Mouse (Mus musculus): Measurements from ENCODE around the gene P2ry10. TPM values are rescaled to one million over a fixed set of nuclear protein-coding genes. Genes with fewer than 3 reads are reported as not detected.
"Not testable (repeated sequence)": the region's sequence is repeated elsewhere in the genome, so short reads cannot be mapped to it uniquely, and the experiment has no call there.

Gene P2ry10
- polyA plus RNA-seq (2015; fragmentation: Nextera tagmentation; extraction: Ambion mirVana): 0.38 and 0.68 TPM in 2 replicates

DNA sequence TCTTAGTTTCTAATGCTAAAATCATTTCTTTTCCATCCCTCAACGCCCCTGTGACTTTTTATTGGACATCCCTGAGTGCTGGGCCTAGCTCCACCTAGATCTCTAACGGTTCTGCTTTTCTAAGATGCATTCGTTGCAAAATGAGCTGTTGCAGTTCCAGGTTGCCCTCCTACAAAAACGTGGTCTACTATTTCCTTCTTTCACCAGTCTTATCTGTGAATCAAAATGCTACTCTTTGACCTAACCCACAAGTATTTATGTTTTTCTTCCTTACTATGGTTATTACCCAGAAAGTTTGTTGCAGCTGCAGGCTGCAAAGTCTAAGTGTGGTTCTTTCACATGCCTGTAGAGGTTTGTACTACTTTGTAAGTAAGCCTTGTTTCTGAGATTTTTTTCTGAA, at the start of gene P2ry10:
P2ry10 (plus strand) TSS at position 316 of the 400 bp plus-strand sequence.
- Histone ChIP-seq H3K4me1 (replicated peaks; ENCODE audit: control insufficient read depth, insufficient read depth, low read length) (no peaks in the 10 kb centered on the region), H3K4me3 (ENCODE audit: low read length) (no peak within 1 kb of the TSS), H3K27ac (ENCODE audit: low read length) (no peak within 1 kb of the TSS), H3K36me3 (ENCODE audit: control insufficient read depth, insufficient read depth, low read length) (no peaks in the 10 kb centered on the region), H3K27me3 (ENCODE audit: control insufficient read depth, insufficient read depth, low read depth, low read length) (no peaks in the 10 kb centered on the region), H3K9me3 (ENCODE audit: control insufficient read depth, low read length) (no peaks in the 10 kb centered on the region), H3K9ac (ENCODE audit: low read length) (no peak within 1 kb of the TSS), H3K4me2 (ENCODE audit: low read depth, low read length) (no peak within 1 kb of the TSS)
- WGBS: 47% methylated on average over 4 of the region's 4 CpGs
- ATAC-seq (ENCODE audit: low read depth): no peak

DNA sequence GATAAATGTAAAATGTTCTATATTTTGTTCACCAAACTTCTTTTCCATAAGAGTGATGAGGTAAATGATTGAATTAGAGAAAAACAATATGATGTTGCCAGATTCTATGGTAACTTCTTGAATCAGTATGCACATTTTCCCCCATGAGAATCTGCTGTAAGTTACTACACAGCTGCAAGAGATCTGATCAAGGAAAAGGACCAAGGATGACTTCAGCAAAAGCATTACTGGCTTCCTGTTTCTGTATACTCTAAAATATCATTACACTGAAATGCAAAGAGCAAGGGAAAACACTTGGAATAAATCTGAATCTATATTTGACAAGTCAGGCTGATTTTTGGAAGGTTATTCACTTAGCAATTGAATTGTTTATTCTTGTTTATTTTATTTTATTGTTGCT, 49.1 kb upstream of the P2ry10 start:
- Histone ChIP-seq H3K27me3 (ENCODE audit: control insufficient read depth, insufficient read depth, low read depth, low read length) (no peaks in the 10 kb centered on the region), H3K9ac (ENCODE audit: low read length) (no peak overlapping the region), H3K9me3 (ENCODE audit: control insufficient read depth, low read length) (no peaks in the 10 kb centered on the region), H3K4me1 (replicated peaks; ENCODE audit: control insufficient read depth, insufficient read depth, low read length) (no peaks in the 10 kb centered on the region), H3K36me3 (ENCODE audit: control insufficient read depth, insufficient read depth, low read length) (no peaks in the 10 kb centered on the region), H3K4me3 (ENCODE audit: low read length) (no peak overlapping the region), H3K4me2 (ENCODE audit: low read depth, low read length) (no peak overlapping the region), H3K27ac (ENCODE audit: low read length) (no peak overlapping the region)
- ATAC-seq (ENCODE audit: low read depth): no peak

DNA sequence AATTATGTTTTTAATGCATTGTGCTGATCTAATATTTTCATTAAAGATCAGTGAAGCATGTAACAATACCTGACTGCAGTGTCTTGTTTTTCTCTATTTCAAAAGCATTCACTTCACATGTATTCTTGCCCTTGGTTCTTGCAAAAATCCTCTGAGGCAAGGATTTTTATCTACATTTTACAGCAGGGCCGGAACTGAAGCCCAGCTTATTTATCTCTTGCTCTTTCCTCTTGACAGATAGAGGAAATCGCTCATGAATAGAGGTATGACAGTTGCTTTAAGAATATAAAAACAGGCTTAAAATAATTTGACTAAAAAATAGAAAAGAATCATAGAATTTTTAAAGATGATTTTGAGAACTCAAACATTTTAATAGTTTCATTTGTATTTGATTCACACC, 48.7 kb upstream of the P2ry10 start:
- Histone ChIP-seq H3K9me3 (ENCODE audit: control insufficient read depth, low read length) (no peaks in the 10 kb centered on the region), H3K4me3 (ENCODE audit: low read length) (no peak overlapping the region), H3K9ac (ENCODE audit: low read length) (no peak overlapping the region), H3K4me2 (ENCODE audit: low read depth, low read length) (no peak overlapping the region), H3K27ac (ENCODE audit: low read length) (no peak overlapping the region), H3K27me3 (ENCODE audit: control insufficient read depth, insufficient read depth, low read depth, low read length) (no peaks in the 10 kb centered on the region), H3K4me1 (replicated peaks; ENCODE audit: control insufficient read depth, insufficient read depth, low read length) (no peaks in the 10 kb centered on the region), H3K36me3 (ENCODE audit: control insufficient read depth, insufficient read depth, low read length) (no peaks in the 10 kb centered on the region)
- ATAC-seq (ENCODE audit: low read depth): no peak
- WGBS: 44% methylated on average over 2 of the region's 2 CpGs

DNA sequence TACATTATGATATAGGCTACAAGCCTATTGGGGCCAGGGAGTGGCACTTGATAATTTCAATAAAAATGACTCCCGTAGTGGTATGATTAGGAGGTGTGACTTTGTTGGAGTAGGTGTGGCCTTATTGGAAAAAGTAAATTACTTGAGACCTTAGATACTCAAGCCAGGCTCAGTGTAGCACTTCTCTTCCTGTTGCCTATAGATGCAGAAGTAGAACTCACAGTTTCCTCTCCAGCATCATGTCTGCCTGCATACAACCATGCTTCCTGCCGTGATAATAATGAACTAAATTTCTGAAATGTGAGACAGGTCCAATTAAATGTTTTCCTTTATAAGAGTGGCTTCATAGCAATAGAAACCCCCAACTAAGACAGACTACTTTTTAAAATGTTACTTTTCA, 45.9 kb upstream of the P2ry10 start:
- Histone ChIP-seq H3K36me3 (ENCODE audit: control insufficient read depth, insufficient read depth, low read length) (no peaks in the 10 kb centered on the region), H3K4me2 (ENCODE audit: low read depth, low read length) (no peak overlapping the region), H3K4me3 (ENCODE audit: low read length) (no peak overlapping the region), H3K4me1 (replicated peaks; ENCODE audit: control insufficient read depth, insufficient read depth, low read length) (no peaks in the 10 kb centered on the region), H3K9ac (ENCODE audit: low read length) (no peak overlapping the region), H3K27ac (ENCODE audit: low read length) (no peak overlapping the region), H3K9me3 (ENCODE audit: control insufficient read depth, low read length) (no peaks in the 10 kb centered on the region), H3K27me3 (ENCODE audit: control insufficient read depth, insufficient read depth, low read depth, low read length) (no peaks in the 10 kb centered on the region)
- no peak for ATAC-seq (ENCODE audit: low read depth)
- 80% methylated on average over 2 of the region's 2 CpGs for WGBS

DNA sequence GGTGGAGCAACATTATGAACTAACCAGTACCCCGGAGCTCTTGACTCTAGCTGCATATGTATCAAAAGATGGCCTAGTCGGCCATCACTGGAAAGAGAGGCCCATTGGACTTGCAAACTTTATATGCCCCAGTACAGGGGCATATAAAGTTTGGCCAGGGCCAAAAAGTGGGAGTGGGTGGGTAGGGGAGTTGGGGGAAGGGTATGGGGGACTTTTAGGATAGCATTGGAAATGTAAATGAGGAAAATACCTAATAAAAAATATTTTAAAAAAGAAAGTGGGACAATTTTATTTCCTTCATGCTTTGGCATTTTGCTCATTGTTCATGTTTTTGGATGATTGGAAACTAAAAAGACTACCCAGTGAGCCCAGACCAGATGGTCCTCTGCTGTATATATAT, 4.9 kb upstream of the P2ry10 start:
- WGBS: 90% methylated on average over 2 of the region's 2 CpGs
- H3K4me2 ChIP-seq (ENCODE audit: low read depth, low read length); H3K9me3 ChIP-seq (ENCODE audit: control insufficient read depth, low read length); H3K4me1 ChIP-seq (replicated peaks; ENCODE audit: control insufficient read depth, insufficient read depth, low read length); H3K36me3 ChIP-seq (ENCODE audit: control insufficient read depth, insufficient read depth, low read length); H3K27ac ChIP-seq (ENCODE audit: low read length); ATAC-seq (ENCODE audit: low read depth); H3K4me3 ChIP-seq (ENCODE audit: low read length); H3K27me3 ChIP-seq (ENCODE audit: control insufficient read depth, insufficient read depth, low read depth, low read length); H3K9ac ChIP-seq (ENCODE audit: low read length): not testable (repeated sequence)

DNA sequence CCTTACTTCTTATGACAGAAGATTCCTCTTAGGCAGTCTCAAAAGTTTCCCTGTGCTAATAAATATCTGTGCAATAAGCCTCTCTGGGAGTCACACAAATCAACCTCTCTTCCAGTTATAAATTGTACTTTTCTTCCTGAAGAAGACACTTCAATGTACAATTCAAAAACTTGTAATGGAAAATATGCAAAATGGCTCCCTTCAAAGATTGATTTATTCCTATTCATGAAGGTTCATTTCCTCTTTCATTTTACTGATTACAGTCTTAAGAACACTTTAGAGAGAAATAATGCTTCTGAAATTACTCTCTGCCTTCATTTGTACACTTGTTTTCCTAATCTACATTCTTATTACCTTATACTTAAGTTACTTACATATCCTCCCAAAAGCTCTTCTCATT, 4.0 kb upstream of the P2ry10 start:
- Histone ChIP-seq H3K9ac (ENCODE audit: low read length) (no peak overlapping the region), H3K4me2 (ENCODE audit: low read depth, low read length) (no peak overlapping the region), H3K4me3 (ENCODE audit: low read length) (no peak overlapping the region), H3K27me3 (ENCODE audit: control insufficient read depth, insufficient read depth, low read depth, low read length) (no peaks in the 10 kb centered on the region), H3K9me3 (ENCODE audit: control insufficient read depth, low read length) (no peaks in the 10 kb centered on the region), H3K4me1 (replicated peaks; ENCODE audit: control insufficient read depth, insufficient read depth, low read length) (no peaks in the 10 kb centered on the region), H3K36me3 (ENCODE audit: control insufficient read depth, insufficient read depth, low read length) (no peaks in the 10 kb centered on the region), H3K27ac (ENCODE audit: low read length) (no peak overlapping the region)
- ATAC-seq (ENCODE audit: low read depth): no peak

DNA sequence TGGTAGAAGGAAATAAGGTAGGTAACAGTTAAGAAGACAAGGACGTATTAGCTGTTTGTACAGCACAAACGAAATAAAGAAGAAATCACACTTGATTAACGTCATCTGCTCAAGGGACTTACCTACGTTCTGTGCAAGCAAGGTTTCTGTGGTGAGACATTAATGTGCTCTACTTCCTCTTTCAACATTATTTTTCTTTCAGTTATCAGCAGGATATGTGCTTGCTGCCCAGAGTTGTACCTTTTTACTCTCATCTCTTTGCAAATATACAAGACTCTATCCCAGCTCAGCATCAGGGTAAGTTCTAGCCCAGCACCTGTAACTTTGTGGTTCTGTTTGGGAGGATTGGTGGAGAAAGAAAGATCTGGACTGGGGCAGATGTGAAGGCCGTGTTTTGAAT, 839 bp downstream of the P2ry10 start:
- Histone ChIP-seq H3K36me3 (ENCODE audit: control insufficient read depth, insufficient read depth, low read length) (no peaks in the 10 kb centered on the region), H3K4me2 (ENCODE audit: low read depth, low read length) (no peak overlapping the region), H3K9ac (ENCODE audit: low read length) (no peak overlapping the region), H3K4me3 (ENCODE audit: low read length) (no peak overlapping the region), H3K4me1 (replicated peaks; ENCODE audit: control insufficient read depth, insufficient read depth, low read length) (no peaks in the 10 kb centered on the region), H3K9me3 (ENCODE audit: control insufficient read depth, low read length) (no peaks in the 10 kb centered on the region), H3K27ac (ENCODE audit: low read length) (no peak overlapping the region), H3K27me3 (ENCODE audit: control insufficient read depth, insufficient read depth, low read depth, low read length) (no peaks in the 10 kb centered on the region)
- no peak for ATAC-seq (ENCODE audit: low read depth)
- 66% methylated on average over 5 of the region's 5 CpGs for WGBS

DNA sequence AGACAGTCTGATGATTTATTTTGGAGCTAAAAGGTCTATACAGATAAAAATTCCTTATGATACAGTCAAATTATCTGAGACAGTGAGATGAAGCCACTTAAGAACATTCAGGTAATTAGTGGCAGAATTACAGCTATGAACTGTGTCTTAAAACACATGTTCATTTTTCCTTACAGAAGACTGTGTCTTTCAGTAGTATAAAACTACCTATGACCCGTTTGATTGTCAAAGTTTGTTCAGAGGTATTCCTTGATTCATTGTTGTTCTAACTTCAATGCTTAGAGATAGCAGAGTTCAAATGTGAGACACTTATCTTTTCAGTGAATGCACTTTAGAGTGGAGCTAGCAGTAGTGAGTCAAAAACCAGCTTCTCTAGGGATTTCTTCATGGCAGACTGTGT, 1.6 kb downstream of the P2ry10 start:
- Histone ChIP-seq H3K9ac (ENCODE audit: low read length) (no peak overlapping the region), H3K4me3 (ENCODE audit: low read length) (no peak overlapping the region), H3K4me2 (ENCODE audit: low read depth, low read length) (no peak overlapping the region), H3K36me3 (ENCODE audit: control insufficient read depth, insufficient read depth, low read length) (no peaks in the 10 kb centered on the region), H3K27ac (ENCODE audit: low read length) (no peak overlapping the region), H3K27me3 (ENCODE audit: control insufficient read depth, insufficient read depth, low read depth, low read length) (no peaks in the 10 kb centered on the region), H3K9me3 (ENCODE audit: control insufficient read depth, low read length) (no peaks in the 10 kb centered on the region), H3K4me1 (replicated peaks; ENCODE audit: control insufficient read depth, insufficient read depth, low read length) (no peaks in the 10 kb centered on the region)
- no peak for ATAC-seq (ENCODE audit: low read depth)
- 52% methylated on average over 1 of the region's 1 CpGs for WGBS

DNA sequence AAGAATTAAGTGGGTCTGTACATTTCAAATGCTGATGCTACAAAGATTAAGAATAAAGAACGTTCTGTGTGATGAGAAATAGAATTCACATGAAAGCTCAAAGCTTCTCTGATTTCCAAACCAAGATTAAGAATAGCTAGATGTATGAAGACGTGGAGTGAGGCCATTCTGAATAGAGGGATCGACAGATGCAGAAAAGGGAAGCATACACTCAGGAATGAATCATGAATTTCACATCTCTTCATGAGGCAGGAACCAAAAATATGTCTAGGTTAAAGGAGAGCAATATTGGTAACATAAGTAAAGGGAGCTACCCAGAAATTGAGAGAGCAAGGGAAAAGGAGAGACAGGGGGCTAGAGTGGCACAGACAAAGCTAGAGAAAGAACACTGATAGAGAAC, 7.3 kb downstream of the P2ry10 start:
- 68% methylated on average over 3 of the region's 3 CpGs for WGBS
- H3K9me3 ChIP-seq (ENCODE audit: control insufficient read depth, low read length): no peaks in the 10 kb centered on the region
- no peaks in the 10 kb centered on the region for H3K27me3 ChIP-seq (ENCODE audit: control insufficient read depth, insufficient read depth, low read depth, low read length)
- H3K4me2 ChIP-seq (ENCODE audit: low read depth, low read length): no peak overlapping the region
- H3K4me3 ChIP-seq (ENCODE audit: low read length): no peak overlapping the region
- H3K27ac ChIP-seq (ENCODE audit: low read length): no peak overlapping the region
- no peaks in the 10 kb centered on the region for H3K4me1 ChIP-seq (replicated peaks; ENCODE audit: control insufficient read depth, insufficient read depth, low read length)
- no peak for ATAC-seq (ENCODE audit: low read depth)
- no peaks in the 10 kb centered on the region for H3K36me3 ChIP-seq (ENCODE audit: control insufficient read depth, insufficient read depth, low read length)
- no peak overlapping the region for H3K9ac ChIP-seq (ENCODE audit: low read length)

DNA sequence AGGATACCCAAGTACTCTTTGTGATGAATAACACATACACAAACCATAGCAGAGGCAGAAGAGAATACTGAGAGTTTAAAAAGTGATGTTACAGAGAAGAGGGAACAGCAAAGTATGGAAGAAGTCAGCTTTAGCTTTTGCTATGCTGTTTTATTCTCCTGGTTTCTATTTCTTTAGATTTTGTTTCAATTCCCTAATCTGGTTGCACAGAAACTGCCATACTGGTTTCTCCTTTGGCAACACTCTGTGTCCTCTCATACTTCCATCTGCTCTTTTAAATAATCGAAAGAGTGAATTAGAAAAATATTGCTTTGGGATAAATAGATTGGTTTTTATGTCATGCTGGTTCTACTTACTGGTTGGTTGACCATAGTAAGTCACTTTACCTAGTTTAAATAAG, 28.0 kb downstream of the P2ry10 start:
- H3K9ac ChIP-seq (ENCODE audit: low read length): no peak overlapping the region
- H3K27me3 ChIP-seq (ENCODE audit: control insufficient read depth, insufficient read depth, low read depth, low read length): no peaks in the 10 kb centered on the region
- H3K36me3 ChIP-seq (ENCODE audit: control insufficient read depth, insufficient read depth, low read length): no peaks in the 10 kb centered on the region
- H3K9me3 ChIP-seq (ENCODE audit: control insufficient read depth, low read length): no peaks in the 10 kb centered on the region
- no peak overlapping the region for H3K4me3 ChIP-seq (ENCODE audit: low read length)
- no peak overlapping the region for H3K27ac ChIP-seq (ENCODE audit: low read length)
- no peak overlapping the region for H3K4me2 ChIP-seq (ENCODE audit: low read depth, low read length)
- ATAC-seq (ENCODE audit: low read depth): no peak
- 77% methylated on average over 1 of the region's 1 CpGs for WGBS
- no peaks in the 10 kb centered on the region for H3K4me1 ChIP-seq (replicated peaks; ENCODE audit: control insufficient read depth, insufficient read depth, low read length)

Data from lung, embryonic 16.5 days (tissue).